Mouse (Mus musculus) heart, postnatal 36 days (tissue): ENCODE results near the gene Inpp5a. TPM values are rescaled to one million over a fixed set of nuclear protein-coding genes. Genes with fewer than 3 reads are reported as not detected.

Experiments used
- DNase-seq, 2 experiments: peaks; one replicate each; pipeline ENCODE4 v3.0.0; 2021 to 2022
- intact Hi-C: fragments of 180-260 bp; cut with DNase I; formaldehyde crosslinking; loops from one replicate; pipeline ENCODE4 v1.15.1; 2025
- total RNA-seq, 2 experiments: library from RNA; stranded (reverse); gene quantifications; 2 replicates each; pipeline ENCODE4 v1.2.3; 2021

Gene Inpp5a
- total RNA-seq, 2 experiments from 2014 or later: 273 to 286 TPM

DNA sequence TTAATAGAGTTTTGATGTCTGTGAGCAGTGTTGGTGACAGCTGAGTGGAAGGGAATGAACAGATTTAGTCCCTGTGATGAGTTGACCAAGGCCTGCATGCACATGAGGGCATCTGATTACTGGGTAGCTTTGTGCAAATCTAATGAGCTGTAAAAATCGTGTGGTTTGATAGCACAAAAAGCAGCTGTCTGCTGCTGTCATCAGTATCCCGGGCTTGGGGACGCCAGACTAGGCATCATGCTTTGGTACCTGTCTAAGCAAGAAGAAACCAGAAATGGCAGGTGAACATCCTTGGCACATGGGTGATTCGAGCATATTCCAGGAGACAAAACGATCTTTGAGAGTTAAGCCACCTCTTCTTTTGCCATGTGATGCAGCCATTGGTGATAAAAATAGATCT lies 167.4 kb downstream of the Inpp5a start:
- intact Hi-C loops: no loop called here
- no peak for DNase-seq

DNA sequence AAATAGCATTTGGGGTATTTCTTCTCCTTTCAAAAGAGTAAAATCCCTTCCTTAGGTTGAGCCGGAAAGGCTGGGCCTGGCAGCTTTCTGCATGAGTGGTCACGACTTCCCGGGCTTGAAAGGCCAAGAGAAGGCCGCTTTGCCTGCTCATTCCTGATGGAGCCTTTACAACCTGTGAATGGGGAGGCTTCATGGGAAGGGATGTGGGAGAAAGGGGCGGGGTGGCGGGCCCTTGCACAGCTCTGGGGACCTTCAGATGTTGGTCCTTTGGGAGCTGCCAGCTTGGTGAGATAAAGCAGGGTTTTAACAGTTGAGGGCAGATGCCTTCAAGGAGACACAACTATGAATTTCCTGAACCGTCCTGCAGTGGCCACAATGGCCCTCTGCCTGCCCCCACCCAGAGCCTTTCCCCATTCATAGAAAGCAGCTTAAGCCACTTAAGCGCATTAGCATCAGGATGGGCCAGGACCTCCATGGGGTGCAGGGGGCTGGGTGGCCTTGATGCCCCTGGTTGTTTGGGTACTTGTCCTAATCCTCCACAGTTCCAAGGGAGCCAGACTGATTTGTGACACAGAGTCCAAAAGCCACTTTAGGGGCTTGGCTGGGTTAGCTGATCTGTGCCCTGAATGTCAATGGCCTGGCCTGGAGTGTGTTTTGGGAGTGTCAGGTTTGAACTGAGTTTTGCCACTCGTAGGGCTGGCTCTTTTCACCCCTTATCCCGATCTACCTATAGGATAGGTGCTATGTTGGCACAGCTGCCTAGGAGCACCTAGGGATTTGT lies 168.0 kb downstream of the Inpp5a start:
- intact Hi-C loops: no loop called here
- no peak for DNase-seq

DNA sequence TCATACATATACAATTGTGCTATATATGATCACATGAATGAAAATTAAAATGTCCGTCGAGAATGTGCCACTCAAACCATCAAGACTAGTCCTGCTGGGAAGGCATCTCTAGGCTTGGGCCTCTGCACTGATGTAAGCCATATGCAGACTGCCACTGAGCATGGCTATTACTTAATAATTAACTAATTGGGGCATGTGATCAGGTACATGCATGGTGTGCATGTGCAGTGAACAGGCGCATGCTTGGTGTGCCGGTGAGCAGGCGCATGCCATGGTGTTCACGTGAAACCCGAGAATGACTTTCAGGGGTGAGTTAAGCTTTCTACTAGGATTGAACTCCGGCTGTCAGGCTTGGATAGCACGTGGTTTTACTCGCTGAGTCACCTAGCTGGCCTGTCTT lies 170.8 kb downstream of the Inpp5a start:
- no peak for DNase-seq
- intact Hi-C loops: no loop called here

DNA sequence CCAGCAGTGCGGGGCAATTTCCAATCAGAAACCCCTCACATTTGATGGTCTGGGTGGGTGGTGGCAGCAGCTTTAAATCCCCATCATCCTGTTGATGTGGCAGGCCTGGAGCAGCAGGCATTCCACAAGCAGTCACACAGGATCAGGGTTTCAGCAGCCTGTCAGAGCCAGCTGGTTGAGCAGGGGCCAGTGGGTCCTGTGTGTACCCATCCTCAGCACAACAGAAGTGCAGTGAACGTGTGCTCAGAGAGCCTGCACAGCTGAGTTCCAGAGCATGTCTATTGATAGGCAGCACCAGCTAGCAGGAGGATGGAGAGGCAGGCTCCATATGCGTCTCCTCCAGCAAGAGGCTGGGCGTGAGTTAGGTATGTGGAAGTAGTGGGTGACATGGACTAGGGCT lies 174.5 kb downstream of the Inpp5a start:
- DNase-seq: no peak
- intact Hi-C loops: no loop called here

DNA sequence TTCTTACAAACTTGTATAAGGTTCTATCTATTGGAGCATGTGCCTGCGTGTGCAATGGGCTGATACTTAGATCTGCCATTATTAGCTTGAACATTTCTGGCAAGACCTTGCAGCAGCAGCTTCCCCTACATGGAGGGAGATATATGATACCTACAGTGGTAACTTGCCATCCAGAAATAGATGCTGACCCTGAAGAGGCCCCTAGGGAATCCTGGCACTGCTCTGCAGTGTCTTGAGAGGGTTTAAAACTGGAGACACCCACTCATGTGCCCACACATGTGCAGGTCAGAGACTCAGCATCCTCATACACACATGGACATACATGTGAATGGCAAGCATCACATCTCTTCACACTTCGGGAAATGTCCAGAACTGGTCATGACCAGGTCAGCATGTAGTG lies 175.3 kb downstream of the Inpp5a start:
- intact Hi-C loops: no loop called here
- DNase-seq: no peak

DNA sequence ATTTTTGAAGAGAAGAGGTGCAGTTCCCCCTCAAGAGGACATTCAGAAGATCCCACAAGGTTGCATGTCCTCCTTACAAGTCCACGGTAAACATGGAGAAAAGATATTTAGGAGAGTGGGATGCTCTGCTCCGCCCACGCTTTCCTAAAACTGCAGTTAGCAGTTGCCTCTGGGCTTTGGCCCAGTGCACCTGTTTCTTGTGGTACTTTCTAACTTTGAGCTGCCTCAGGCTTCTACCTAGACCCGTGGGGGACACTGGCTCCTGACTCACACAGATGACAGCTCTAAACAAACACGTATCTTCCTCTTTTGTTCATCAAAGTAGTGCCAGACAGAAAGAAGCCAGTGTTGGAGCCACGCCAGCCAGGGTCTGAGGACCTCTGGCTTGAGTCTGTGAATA lies 177.1 kb downstream of the Inpp5a start:
- intact Hi-C loops: no loop called here
- DNase-seq: no peak

DNA sequence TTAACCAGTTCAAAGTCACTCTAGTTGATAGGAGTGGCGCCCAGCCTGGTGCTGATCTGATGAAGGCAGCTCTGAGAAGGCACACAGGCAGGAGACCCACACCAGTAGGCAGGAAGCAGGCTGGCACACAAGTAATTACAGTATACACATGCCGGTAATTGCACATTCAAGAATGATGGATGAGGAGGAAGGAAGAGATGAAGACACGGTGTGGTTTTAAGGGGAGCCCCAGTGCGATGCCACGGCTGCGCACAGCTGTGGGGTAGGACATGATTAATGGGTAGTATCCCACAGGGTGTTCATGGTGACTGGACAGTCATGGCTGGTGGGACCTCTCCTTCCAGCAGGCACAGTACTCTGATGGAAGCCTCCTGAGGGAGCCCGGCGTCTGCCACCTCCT lies 177.6 kb downstream of the Inpp5a start:
- no peak for DNase-seq
- intact Hi-C loops: no loop called here

DNA sequence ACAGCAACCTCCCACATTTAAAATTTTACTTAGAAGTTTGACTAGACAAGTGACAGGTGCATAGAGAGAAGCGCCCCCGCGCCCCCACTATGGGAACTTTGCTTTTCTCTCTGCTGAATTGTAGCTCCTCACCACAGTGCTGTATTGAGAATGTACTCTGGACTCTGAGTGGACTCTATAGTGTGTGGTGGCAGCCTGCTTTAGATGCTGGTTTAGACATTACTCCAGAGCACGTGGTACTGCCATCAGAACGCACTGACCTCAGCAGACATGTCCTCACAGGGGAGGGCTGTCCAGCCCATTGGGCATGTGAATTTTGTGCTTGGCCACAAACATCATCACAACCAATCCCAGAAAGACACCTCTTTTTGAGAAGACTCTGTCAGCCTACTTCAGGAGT lies 181.9 kb downstream of the Inpp5a start:
- intact Hi-C loops: no loop called here
- DNase-seq: no peak

DNA sequence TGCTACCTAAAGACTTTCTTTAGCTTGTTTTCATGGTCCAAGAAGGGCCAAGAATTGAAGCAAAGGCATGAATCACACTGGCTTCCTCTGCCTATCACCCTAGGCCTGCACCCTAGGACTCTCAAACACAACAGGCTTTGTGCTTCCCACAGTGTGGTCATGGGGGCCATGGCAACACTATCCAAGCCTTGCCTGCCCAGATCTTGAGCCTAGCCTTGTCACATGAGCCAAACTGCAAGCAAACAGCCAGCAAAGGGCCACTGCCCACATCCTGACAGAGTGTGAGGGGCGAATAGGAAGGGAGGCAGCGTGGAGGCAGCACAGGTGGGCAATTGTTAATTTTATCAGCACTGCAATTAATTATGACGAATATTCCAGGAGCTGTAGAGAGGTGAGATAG lies 183.8 kb downstream of the Inpp5a start:
- no peak for DNase-seq
- intact Hi-C loops: no loop called here

DNA sequence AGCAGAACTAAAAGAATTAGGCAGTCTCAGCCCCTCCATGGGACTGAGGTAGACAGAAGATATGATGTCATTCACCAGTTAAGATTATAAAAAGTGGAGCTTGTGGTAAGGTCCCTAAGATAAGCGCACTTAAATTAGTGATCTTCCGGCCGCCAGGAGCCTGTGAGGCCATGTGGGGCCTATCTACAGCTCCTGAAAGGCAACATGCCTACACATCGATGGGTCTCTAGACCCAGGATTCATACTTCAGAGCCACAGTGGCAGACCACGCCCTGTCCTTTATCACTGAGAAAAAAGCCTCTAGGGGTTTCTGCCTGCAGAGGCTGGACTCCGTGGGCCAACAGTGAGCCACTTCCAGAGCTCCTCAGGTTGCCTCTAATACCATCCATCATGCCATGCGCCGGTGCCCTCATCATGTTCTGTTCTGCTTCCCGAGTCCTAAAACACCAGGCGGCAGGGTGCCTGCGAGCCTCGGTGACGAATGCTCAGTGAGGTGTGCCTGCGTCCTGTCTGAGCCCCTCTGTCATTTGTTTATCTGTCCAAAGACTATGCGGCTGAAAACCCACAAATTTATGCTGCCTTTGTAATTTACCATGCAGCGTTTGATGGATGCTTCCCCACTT lies 187.3 kb downstream of the Inpp5a start:
- no peak for DNase-seq
- intact Hi-C loops: no loop called here

DNA sequence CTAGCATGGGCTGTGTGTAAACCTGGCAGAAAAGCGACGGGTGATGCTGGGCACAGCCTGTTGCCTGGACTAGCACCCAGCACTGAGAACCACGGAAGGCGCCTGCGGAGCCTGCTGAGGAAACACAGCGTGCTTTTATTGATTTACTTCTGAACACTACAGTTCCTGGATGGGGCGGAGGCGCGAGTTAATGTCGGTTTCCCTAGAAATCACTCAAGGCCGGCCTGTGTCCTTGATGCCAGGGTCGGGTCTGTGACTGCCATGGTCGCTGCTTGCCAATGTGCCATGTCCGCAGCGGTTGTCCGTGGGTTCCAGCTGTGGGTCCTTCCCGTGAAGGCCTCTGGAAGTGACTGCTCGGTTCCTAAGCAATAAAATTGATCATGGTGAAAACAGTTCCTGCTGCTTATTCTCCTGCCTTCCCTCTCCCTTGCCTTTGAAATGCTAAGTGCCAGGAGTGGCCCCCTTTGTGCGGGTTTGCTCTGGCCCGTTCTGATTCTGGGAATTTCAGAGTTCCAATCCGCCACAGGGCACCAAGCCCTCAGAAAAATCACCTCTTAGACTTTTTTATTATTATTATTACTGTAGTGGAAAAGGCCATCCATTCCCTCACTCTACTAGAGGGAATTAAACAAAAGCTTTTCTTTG lies 190.5 kb downstream of the Inpp5a start:
- intact Hi-C loops: no loop called here
- no peak for DNase-seq

DNA sequence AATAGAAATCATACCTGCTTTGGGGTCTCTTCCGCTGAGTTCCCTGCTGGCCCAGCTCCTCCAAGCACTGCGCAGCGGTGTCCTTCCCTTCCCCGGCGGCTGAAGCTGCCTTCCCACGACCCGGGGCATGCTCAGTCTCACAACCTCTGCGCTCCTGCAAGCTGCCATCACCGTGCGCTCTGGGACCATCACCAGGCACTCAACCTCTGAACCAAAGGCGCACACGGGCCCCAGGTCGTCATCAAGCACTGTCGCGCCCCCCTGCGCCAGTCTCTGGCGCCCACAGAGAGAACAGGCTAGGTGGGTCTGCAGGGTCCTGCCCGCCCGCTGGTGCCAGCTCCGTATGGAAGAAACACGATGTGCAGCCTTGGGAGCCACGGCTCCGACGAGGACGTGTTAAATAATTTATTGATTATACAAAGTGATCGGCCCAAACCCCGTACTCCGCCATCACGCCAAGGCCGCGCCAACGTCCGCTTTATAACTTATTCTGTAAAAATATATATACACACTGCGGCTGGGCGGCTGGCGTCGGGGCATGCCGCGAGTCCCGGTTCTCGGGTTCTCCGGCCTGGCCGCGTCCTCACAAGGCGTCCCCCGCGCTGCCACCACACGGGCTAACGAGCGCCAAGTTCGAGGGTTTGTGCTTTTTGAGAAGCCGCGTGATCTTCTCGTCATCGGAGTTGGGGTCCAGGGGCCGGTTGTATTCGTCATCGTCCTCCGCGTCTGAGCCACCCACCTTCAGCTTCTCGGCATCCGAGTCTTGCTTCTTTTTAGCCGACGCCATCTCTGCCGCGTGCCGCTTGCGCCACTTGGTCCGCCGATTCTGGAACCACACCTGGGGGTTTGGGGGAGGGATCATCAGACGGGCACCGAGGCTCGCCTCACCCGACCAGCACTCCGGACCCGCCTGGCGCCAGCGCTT lies 192.2 kb downstream of the Inpp5a start:
- peak; percentile 7 to 11 for DNase-seq

DNA sequence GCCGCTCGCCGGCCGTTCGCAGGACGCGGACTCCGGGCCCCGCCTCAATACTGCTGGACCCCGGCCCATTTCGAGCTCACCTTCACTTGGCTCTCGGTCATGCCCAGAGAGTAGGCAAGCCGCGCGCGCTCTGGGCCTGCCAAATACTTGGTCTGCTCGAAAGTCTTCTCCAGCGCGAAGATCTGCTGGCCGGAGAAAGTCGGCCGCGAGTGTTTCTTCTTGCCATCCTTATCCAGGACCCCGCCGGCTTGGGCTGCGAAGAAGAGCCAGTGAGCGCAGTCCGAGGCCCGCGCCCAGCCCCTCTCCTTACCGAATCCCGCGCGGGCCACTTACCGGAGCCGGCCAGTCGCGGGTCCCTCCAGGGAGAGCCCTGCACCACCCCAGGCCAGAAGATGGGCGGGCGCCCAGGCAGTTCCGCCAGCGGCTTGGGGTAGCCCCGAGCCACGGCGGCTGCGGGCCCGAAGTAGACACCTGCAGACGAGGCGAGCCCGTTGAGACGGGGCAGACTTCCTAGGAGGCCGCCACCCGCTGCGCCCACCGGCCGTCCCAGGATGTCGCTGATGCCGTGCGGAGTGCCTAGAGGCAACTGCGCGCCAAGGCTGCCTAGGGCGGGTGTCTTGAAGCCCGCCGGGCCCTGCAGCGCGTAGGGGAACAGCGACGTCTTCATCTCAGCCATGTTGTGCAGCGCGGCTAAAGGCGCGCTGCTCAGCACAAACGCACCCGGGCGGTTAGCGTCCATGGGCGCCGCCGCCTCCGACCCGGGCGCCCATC lies 193.1 kb downstream of the Inpp5a start:
- peak; percentile 13 to 36 for DNase-seq
- intact Hi-C loops: no loop called here

More for the DNA sequence above, 192.2 kb downstream of the Inpp5a start:
- intact Hi-C loops: no loop called here

DNA sequence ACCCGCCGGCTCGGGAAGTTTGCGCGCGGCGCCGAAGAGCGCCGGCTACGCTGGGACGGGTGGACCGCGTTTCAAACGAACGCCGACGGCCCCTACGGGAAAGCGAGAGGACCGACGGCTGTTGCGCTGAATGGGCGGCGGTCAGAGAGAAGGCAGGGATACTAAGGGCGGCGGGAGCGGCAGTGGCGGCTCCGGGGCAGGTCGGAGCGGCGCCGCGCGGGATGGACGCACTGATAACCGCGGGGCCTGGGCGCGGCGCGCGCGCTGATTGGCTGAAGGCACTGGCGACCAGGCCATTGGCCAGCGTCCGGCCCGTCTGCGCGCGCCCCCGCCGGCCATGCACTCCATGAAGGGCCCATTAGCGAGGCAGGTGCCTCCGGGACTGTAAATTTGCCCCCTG lies 193.7 kb downstream of the Inpp5a start, which contains the start of gene Nkx6-2:
Gene Nkx6-2, minus strand, starts transcription at position 203 of the 400 bp plus-strand sequence.
- DNase-seq: peak; percentile 35 to 60

DNA sequence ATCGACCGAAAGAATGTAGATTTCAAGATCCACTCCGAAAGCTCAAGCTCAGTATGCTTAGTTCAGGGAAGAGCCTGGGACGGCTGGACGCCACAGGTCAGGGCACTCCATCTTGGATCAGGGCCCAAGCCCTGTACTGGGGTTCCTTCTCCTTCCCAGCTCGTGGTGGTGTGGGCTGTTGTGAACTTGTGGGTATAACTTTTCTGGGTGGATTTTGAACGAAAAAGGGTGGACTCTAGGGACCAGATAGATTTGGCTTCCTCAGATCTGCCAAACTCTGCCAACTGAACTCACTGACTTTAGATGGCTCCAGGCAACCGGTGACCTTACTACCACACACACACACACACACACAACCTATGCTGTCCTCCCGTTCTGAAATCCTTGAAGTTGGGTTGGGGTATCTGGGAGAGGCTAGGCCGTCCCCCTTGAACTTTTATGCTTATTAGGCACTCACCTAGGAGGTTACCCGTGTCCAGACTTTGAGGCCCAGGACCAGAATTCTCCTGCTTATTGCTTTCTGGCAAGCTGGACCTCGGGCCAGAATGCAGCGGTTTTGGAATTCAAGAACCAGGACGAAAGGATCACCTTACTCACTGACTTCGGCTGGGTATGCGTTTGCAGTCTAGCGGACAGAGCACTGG lies 194.3 kb downstream of the Inpp5a start:
- DNase-seq: no peak
- intact Hi-C loops: no loop called here

More for the DNA sequence above, 193.7 kb downstream of the Inpp5a start, which contains the start of gene Nkx6-2:
- intact Hi-C loops: no loop called here

DNA sequence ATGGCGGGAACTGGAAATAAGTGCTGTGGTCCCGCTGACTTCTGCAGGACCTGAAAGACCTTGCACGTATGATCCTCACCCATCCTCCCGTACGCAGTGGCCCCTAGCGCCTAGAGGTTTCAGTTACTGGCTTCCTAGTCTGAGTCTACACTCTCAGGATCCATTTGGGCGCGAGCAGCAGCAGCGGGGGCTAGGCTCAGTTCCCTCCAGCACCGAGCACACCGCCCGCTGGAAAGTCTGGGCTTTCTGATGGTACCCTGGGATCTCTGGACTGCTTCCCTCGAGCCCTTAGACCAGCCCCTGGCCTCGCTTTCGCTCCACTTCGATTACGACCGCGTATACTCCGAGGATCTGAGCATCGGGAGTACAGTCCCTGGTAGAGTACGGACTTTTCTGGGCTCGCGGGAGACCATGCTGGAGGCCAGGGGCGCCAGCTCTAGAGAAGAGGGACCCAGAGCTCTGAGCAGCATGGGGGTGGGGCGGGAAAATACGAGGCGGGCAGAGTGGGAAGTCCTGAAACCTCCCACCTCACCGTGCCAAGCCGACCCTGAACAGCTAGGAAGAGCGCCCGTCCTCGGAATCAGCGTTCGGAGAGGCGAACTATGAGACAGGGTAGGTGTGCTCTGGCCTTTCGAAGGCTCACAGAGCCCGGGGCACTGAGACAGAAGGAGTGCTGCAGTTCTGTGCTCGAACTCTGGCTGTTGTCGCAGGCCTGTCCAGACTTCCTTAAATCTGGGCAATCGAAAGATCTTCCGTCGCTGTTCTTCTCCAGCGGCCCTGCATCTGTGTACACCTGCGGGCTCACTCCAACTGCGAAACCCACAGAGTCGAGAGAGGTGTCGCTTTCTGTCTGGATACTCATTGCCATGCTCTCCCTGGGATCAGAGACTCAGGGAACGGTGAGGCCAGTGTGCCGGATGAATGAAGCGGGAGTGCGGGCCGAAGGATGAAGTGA lies 195.6 kb downstream of the Inpp5a start:
- DNase-seq: peak; percentile 7 to 22
- intact Hi-C loops: loop anchor here (5.0 kb wide), 1 partner anchor 102 kb away; no protein-coding TSS in a partner anchor

DNA sequence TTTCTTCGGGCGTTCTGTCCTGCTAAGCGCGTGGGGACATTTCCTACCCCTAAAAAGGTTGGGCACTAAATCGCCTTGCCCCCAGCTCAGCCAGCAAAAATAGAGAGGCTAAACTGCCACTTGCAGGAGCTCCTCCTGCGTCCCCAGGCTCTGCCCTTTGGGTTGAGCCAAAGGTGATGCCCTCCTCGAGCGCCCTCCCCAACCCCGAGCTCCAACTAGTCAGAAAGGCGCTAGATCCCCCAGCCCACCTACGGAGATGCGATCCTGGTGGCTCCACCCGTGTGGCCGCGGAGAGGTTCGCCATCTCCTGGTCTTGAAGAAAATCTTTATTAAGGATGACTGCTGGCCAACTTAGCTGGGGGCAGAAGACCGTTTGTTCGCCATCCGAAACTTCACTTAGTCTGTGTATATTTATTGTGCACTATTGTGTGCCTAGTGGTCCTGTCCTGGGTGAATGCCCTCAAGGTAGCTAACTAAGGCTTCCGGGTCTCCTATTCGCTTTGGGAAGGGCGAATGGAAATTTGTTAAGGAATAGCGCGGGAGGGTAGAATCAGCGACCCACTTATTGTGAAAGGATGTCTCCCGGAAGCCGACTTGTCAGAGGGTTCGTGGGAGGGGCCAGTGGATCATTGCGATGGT lies 196.4 kb downstream of the Inpp5a start:
- intact Hi-C loops: loop anchor here (5.0 kb wide), 1 partner anchor 103 kb away; no protein-coding TSS in a partner anchor

DNA sequence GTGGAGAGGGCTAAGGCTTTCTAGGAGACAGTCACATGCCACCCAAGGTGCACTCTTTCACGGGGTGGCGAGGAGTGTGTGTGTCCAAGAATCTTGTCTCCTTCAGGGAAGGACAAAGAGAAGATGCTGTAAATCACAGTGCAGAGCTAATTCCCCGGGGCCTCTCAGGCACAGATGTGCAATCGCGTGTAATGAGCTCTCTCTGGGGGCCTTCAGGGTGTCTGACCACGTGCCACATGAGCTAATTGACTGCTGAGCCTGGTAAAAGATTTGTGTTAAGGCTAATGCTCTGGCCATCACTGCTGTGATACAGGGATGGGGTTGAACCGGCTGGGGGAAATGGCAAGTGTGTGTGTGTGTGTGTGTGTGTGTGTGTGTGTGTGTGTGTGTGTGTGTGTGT lies 199.0 kb downstream of the Inpp5a start:
- DNase-seq: no peak
- intact Hi-C loops: loop anchor here (5.0 kb wide), 1 partner anchor 106 kb away; no protein-coding TSS in a partner anchor

More for the DNA sequence above, 196.4 kb downstream of the Inpp5a start:
- no peak for DNase-seq
